Mouse (Mus musculus): ENCODE data around the gene Gcc2. TPM values are rescaled to one million over a fixed set of nuclear protein-coding genes. Genes with fewer than 3 reads are reported as not detected.

Gcc2 gene
- total and polyA plus RNA-seq, 3 experiments, result 15.4 to 19.6 (median 19.5) TPM

DNA sequence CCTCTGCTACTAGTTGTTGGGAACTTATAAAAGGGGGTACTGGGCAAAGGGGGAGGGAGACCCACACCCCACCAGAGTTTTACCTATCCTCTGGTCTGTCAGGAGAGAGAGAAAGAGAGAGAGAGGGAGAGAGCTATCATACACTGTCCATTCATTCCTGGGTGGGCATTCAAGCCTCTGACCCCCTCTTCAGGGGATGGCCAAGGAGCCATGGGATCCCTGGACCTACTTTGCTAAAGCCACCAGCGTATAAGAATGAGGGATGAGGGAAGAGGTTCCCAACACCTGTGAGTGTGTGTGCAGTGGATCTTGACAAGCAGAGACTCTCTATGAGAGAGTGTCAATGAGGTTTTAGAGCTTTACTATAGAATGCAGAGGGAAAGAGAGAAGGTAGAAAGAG is 49.3 kb upstream of the Gcc2 start:
- DNase-seq (ENCODE audit: extremely low read depth), result no peak
- TF ChIP-seq NELFE (IDR thresholded peaks at IDR 0.05; ENCODE audit: low read depth, low read length) (no peak), CHD1 (IDR thresholded peaks at IDR 0.05; ENCODE audit: low read depth, low read length) (no peak), NRF1 (IDR thresholded peaks at IDR 0.05; ENCODE audit: low read depth, low read length) (no peak), MAZ (IDR thresholded peaks at IDR 0.05; ENCODE audit: low read depth, low read length) (no peak), UBTF (IDR thresholded peaks at IDR 0.05; ENCODE audit: low read depth, low read length) (no peak), ELF1 (IDR thresholded peaks at IDR 0.05; ENCODE audit: low read depth, low read length) (no peak), ZNF384 (IDR thresholded peaks at IDR 0.05; ENCODE audit: low read depth, low read length) (no peak), JUND (conservative IDR thresholded peaks at IDR 0.05; ENCODE audit: low read depth, low read length) (no peak), CTCF (conservative IDR thresholded peaks at IDR 0.05 in 1 of 2, IDR thresholded peaks at IDR 0.05 in 1 of 2; ENCODE audit: low read depth in 2 of 2, low read length in 2 of 2) (no peak), CHD2 (IDR thresholded peaks at IDR 0.05; ENCODE audit: low read length) (no peak), GABPA (IDR thresholded peaks at IDR 0.05; ENCODE audit: insufficient replicate concordance, low read depth, low read length) (no peak)
- dilution Hi-C loops (cut with MboI; ENCODE audit: extremely low pct_ligation_motif_present, extremely low pct_unique_long_range_greater_than_20kb, low sequenced_read_pairs), result no loop called here

GRCm38 (mm10) chr10:58206639-58207404 is 48.5 kb upstream of the Gcc2 start:
- H3K4me2 ChIP-seq (ENCODE audit: insufficient read depth, low read depth, poor library complexity, severe bottlenecking), result no peak overlapping the region
- dilution Hi-C loops (cut with MboI; ENCODE audit: extremely low pct_ligation_motif_present, extremely low pct_unique_long_range_greater_than_20kb, low sequenced_read_pairs) (no loop called here), in situ Hi-C loops (cut with MboI; ENCODE audit: low pct_ligation_motif_present, low pct_unique_long_range_greater_than_20kb, low sequenced_read_pairs) (no loop called here)
- H3K4me3 ChIP-seq (replicated peaks in 1 of 3; ENCODE audit: low read depth in 2 of 3, low read length in 2 of 3, poor library complexity in 1 of 3), result no peak overlapping the region
- peaks cover 53% of the 10 kb centered on the region for H3K27me3 ChIP-seq (replicated peaks)
- no peaks in the 10 kb centered on the region for H3K36me3 ChIP-seq (replicated peaks in 1 of 2; ENCODE audit: control insufficient read depth in 1 of 2, insufficient read depth in 1 of 2, low read length in 1 of 2)
- no peaks in the 10 kb centered on the region for H3K4me1 ChIP-seq (ENCODE audit: control insufficient read depth in 1 of 2, insufficient read depth in 2 of 2)
- no peaks in the 10 kb centered on the region for H3K79me2 ChIP-seq (replicated peaks; ENCODE audit: control insufficient read depth, extremely low read depth, insufficient read depth, poor library complexity, severe bottlenecking)
- no peak overlapping the region for H3K9ac ChIP-seq (ENCODE audit: insufficient read depth, low read depth)
- no peak for DNase-seq (ENCODE audit: extremely low read depth)
- no peak overlapping the region for H3K27ac ChIP-seq (ENCODE audit: insufficient read depth, low read depth)
- H3K9me3 ChIP-seq (replicated peaks; ENCODE audit: low read length), result peaks cover 9% of the 10 kb centered on the region
- TF ChIP-seq E2F4 (IDR thresholded peaks at IDR 0.05; ENCODE audit: insufficient replicate concordance, low read depth, low read length) (no peak), RAD21 (IDR thresholded peaks at IDR 0.05; ENCODE audit: low read depth, low read length) (no peak), SMC3 (IDR thresholded peaks at IDR 0.05; ENCODE audit: low read depth, low read length) (no peak), ETS1 (conservative IDR thresholded peaks at IDR 0.05; ENCODE audit: low read depth, low read length) (no peak), MAZ (IDR thresholded peaks at IDR 0.05; ENCODE audit: low read depth, low read length) (no peak), NELFE (IDR thresholded peaks at IDR 0.05; ENCODE audit: low read depth, low read length) (no peak), ZNF384 (IDR thresholded peaks at IDR 0.05; ENCODE audit: low read depth, low read length) (no peak), USF1 (IDR thresholded peaks at IDR 0.05; ENCODE audit: low read depth, low read length) (no peak), ZC3H11A (IDR thresholded peaks at IDR 0.05; ENCODE audit: low read depth, low read length) (no peak), MAX (IDR thresholded peaks at IDR 0.05; ENCODE audit: low read length) (no peak), PAX5 (IDR thresholded peaks at IDR 0.05; ENCODE audit: low read length) (no peak), SIN3A (IDR thresholded peaks at IDR 0.05; ENCODE audit: low read length) (no peak), TBP (conservative IDR thresholded peaks at IDR 0.05; ENCODE audit: low read depth, low read length) (no peak), ZKSCAN1 (IDR thresholded peaks at IDR 0.05; ENCODE audit: borderline replicate concordance, low read depth, low read length) (no peak), CHD2 (IDR thresholded peaks at IDR 0.05; ENCODE audit: low read length) (no peak), POLR2AphosphoS2 (IDR thresholded peaks at IDR 0.05; ENCODE audit: low read depth, low read length) (no peak), NRF1 (IDR thresholded peaks at IDR 0.05; ENCODE audit: low read depth, low read length) (no peak)

More for the DNA sequence above, 49.3 kb upstream of the Gcc2 start:
- no peak overlapping the region for H3K9ac ChIP-seq (ENCODE audit: insufficient read depth, low read depth)
- no peaks in the 10 kb centered on the region for H3K36me3 ChIP-seq (replicated peaks in 1 of 2; ENCODE audit: control insufficient read depth in 1 of 2, insufficient read depth in 1 of 2, low read length in 1 of 2)
- peaks cover 9% of the 10 kb centered on the region for H3K9me3 ChIP-seq (replicated peaks; ENCODE audit: low read length)
- no peaks in the 10 kb centered on the region for H3K4me1 ChIP-seq (ENCODE audit: control insufficient read depth in 1 of 2, insufficient read depth in 2 of 2)
- H3K27ac ChIP-seq (ENCODE audit: insufficient read depth, low read depth), result no peak overlapping the region
- in situ Hi-C loops (cut with MboI; ENCODE audit: low pct_ligation_motif_present, low pct_unique_long_range_greater_than_20kb, low sequenced_read_pairs), result no loop called here
- H3K27me3 ChIP-seq (replicated peaks), result peaks cover 46% of the 10 kb centered on the region
- no peak overlapping the region for H3K4me2 ChIP-seq (ENCODE audit: insufficient read depth, low read depth, poor library complexity, severe bottlenecking)
- no peaks in the 10 kb centered on the region for H3K79me2 ChIP-seq (replicated peaks; ENCODE audit: control insufficient read depth, extremely low read depth, insufficient read depth, poor library complexity, severe bottlenecking)
- no peak overlapping the region for H3K4me3 ChIP-seq (replicated peaks in 1 of 3; ENCODE audit: low read depth in 2 of 3, low read length in 2 of 3, poor library complexity in 1 of 3)
